Mouse (Mus musculus) liver, embryonic 14.5 days (tissue): ENCODE results near the gene Lrrc74b. TPM values are rescaled to one million over a fixed set of nuclear protein-coding genes. Genes with fewer than 3 reads are reported as not detected.
"Not testable (repeated sequence)": the region's sequence is repeated elsewhere in the genome, so short reads cannot be mapped to it uniquely, and the experiment has no call there.

Experiments used
- ATAC-seq: fragments of 200-750 bp; cut with Nextera tagmentation; 2 replicates; pipeline ENCODE4 v1.8.0; 2017; ENCODE audit warnings: moderate number of reproducible peaks, mild to moderate bottlenecking, moderate library complexity; ENCODE audit not compliant: insufficient read depth
- DNase-seq, 3 experiments: peaks; one replicate each; pipeline ENCODE4 v3.0.0-alpha.2; 2012 to 2013; ENCODE audit warnings: low read depth in 3 of 3, low spot score in 3 of 3
- H3K27ac ChIP-seq: fragments of 300-500 bp; sonication (generic); 2 replicates; pipeline ENCODE4 v1.5.1; 2014; ENCODE audit warnings: moderate library complexity, mild to moderate bottlenecking, control low read depth, inconsistent platforms
- H3K27me3 ChIP-seq: fragments of 300-500 bp; sonication (generic); 2 replicates; pipeline ENCODE4 v1.6.1; 2014; ENCODE audit warnings: mild to moderate bottlenecking, low read length, moderate library complexity; ENCODE audit not compliant: control insufficient read depth, insufficient read depth
- H3K36me3 ChIP-seq: fragments of 300-500 bp; sonication (generic); replicated peaks from 2 replicates; pipeline ENCODE4 v1.6.1; 2014; ENCODE audit warnings: low read depth; ENCODE audit not compliant: control insufficient read depth, insufficient read depth
- H3K4me1 ChIP-seq, 2 experiments: fragments of 200-500 bp in 1 of 2; fragments of 300-500 bp in 1 of 2; sonication (generic) in 1 of 2; replicated peaks; 2 replicates each; pipeline ENCODE4 v1.6.1; 2012 to 2014; ENCODE audit warnings: antibody characterized with exemption in 1 of 2, inconsistent platforms in 1 of 2, low read length in 1 of 2; ENCODE audit not compliant: control insufficient read depth in 2 of 2, insufficient read depth in 2 of 2
- H3K4me2 ChIP-seq: fragments of 300-500 bp; sonication (generic); 2 replicates; pipeline ENCODE4 v1.6.1; 2014; ENCODE audit warnings: low read depth, mild to moderate bottlenecking, control low read depth, moderate library complexity
- H3K4me3 ChIP-seq, 2 experiments: fragments of 200-500 bp in 1 of 2; fragments of 300-500 bp in 1 of 2; sonication (generic) in 1 of 2; 2 replicates each; pipeline ENCODE4 v1.5.1; 2012 to 2014; ENCODE audit warnings: low read depth in 2 of 2, low read length in 2 of 2, mild to moderate bottlenecking in 2 of 2, control low read depth in 1 of 2, inconsistent platforms in 1 of 2, moderate library complexity in 1 of 2; ENCODE audit not compliant: insufficient read depth in 1 of 2
- H3K9ac ChIP-seq: fragments of 300-500 bp; sonication (generic); replicated peaks from 2 replicates; pipeline ENCODE4 v1.6.1; 2014; ENCODE audit warnings: mild to moderate bottlenecking, control low read depth, moderate library complexity
- H3K9me3 ChIP-seq: fragments of 300-500 bp; sonication (generic); 2 replicates; pipeline ENCODE4 v1.6.1; 2016; ENCODE audit warnings: low read length, mixed read lengths; ENCODE audit not compliant: control insufficient read depth
- CTCF ChIP-seq: IDR thresholded peaks from 2 replicates; pipeline ENCODE4 v1.5.1; 2016; ENCODE audit warnings: antibody characterized with exemption, low read depth, control low read depth
- EP300 ChIP-seq: IDR thresholded peaks from 2 replicates; pipeline ENCODE4 v1.6.1; 2016; ENCODE audit warnings: antibody characterized with exemption, low read depth
- WGBS: fragments of 180-500 bp; shearing (Covaris S2); extraction: QIAGEN DNeasy Blood & Tissue Kit; methylation state at CpG from one replicate; pipeline ENCODE4 v1.1.7; 2014; ENCODE audit not compliant: insufficient replicate concordance; 5-methylcytosine and 5-hydroxymethylcytosine counted together
- polyA plus RNA-seq, 2 experiments: library from polyadenylated mRNA; depleted of rRNA in 1 of 2; stranded (reverse) in 1 of 2; unstranded in 1 of 2; fragments of >200 nt; fragmentation: Nextera tagmentation in 1 of 2; extraction: Ambion mirVana in 1 of 2; gene quantifications; 2 replicates each; pipeline versions ENCODE4 v1.2.1 to v1.2.3; 2012 to 2014

Lrrc74b gene
- polyA plus RNA-seq, 2 experiments = 0.02 TPM; not detected in 1

DNA sequence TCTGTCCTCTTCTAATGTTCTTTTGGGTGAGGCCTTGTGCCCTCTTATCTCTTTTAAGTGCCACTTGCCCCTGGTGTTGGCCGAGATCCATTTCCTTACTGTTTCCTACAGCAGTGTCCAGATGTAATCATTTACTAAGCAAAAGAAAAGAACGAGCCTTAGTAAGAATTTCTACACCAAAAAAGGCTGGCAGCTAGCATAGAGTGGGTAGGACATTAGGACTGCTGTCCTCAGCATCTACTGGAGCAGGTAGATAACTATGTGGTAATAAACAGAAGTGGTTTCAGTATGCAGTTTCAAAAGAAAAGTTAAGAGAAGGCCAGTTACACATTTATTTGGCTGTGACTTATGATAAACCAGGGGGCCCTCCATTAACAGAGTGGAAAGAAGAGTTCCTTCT, 50.4 kb downstream of the Lrrc74b start:
- Histone ChIP-seq H3K9me3 (no peaks in the 10 kb centered on the region), H3K4me1 (peaks cover 13 to 16% of the 10 kb centered on the region in 2 experiments), H3K36me3 (peaks cover 5% of the 10 kb centered on the region), H3K27ac (no peak overlapping the region), H3K4me2 (peak overlapping the region; percentile 67), H3K9ac (no peak overlapping the region; the same call in 1 of the 2 replicates), H3K27me3 (no peaks in the 10 kb centered on the region), H3K4me3 (no peak overlapping the region)
- no peak for TF ChIP-seq CTCF
- no peak for TF ChIP-seq EP300
- 24% methylated on average over 2 of the region's 2 CpGs for WGBS
- ATAC-seq (no peak), DNase-seq (no peak)

DNA sequence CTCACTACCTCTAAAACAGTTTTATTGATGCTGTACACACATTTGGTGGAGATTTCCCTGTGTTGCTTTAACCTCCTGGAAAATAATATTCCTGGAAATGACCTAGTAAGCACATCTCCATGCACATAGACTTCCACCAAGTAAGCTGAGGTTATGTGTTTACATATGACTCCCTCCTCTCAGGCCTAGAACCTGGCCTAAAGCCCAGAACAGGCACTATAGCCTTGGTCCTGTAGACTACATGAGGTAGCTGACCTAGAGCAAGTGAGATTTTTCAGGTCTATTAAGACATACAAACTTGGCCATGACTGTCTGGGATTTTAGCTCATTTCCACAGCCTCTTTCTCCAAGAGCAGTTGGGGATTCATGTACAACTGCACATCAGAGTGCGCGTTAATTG, 50.9 kb downstream of the Lrrc74b start:
- Histone ChIP-seq H3K27ac (no peak overlapping the region), H3K4me1 (peaks cover 13 to 16% of the 10 kb centered on the region in 2 experiments), H3K27me3 (no peaks in the 10 kb centered on the region), H3K9ac (no peak overlapping the region; the same call in 1 of the 2 replicates), H3K36me3 (peaks cover 5% of the 10 kb centered on the region), H3K4me2 (peak overlapping the region; percentile 67), H3K9me3 (no peaks in the 10 kb centered on the region), H3K4me3 (no peak overlapping the region; a peak in 1 of 4 replicates)
- ATAC-seq (no peak), DNase-seq (no peak)
- TF ChIP-seq EP300 = no peak
- 92% methylated on average over 2 of the region's 2 CpGs for WGBS

DNA sequence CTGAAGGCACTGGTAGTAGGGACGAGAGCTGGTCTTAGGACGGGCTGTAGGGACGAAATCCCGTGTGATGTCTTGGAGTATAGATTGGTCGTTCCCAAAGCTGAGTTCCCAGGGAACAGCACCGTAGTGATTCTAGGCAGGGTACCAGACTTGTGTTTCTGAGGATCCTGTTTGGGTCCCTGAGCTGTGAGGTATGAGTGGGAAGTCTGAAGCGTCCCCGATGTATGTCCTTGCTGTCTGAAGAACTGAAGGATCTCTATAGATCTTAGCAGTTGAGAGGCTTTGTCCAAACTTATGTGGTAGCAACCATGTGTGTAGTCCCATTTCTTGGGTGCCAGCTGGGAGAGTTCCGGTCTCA, 51.8 kb downstream of the Lrrc74b start:
- no peaks in the 10 kb centered on the region for H3K27me3 ChIP-seq
- no peak for DNase-seq
- H3K9me3 ChIP-seq = no peaks in the 10 kb centered on the region
- ATAC-seq = no peak
- peak overlapping the region; percentile 73 to 78 for H3K4me3 ChIP-seq
- peaks cover 13 to 16% of the 10 kb centered on the region in 2 experiments for H3K4me1 ChIP-seq
- H3K27ac ChIP-seq = peak overlapping the region; percentile 17
- WGBS = 7% methylated on average over 9 of the region's 9 CpGs
- H3K9ac ChIP-seq = peak overlapping the region; percentile 55
- TF ChIP-seq CTCF (no peak), EP300 (no peak)
- H3K4me2 ChIP-seq = peak overlapping the region; percentile 67
- H3K36me3 ChIP-seq = peaks cover 5% of the 10 kb centered on the region

DNA sequence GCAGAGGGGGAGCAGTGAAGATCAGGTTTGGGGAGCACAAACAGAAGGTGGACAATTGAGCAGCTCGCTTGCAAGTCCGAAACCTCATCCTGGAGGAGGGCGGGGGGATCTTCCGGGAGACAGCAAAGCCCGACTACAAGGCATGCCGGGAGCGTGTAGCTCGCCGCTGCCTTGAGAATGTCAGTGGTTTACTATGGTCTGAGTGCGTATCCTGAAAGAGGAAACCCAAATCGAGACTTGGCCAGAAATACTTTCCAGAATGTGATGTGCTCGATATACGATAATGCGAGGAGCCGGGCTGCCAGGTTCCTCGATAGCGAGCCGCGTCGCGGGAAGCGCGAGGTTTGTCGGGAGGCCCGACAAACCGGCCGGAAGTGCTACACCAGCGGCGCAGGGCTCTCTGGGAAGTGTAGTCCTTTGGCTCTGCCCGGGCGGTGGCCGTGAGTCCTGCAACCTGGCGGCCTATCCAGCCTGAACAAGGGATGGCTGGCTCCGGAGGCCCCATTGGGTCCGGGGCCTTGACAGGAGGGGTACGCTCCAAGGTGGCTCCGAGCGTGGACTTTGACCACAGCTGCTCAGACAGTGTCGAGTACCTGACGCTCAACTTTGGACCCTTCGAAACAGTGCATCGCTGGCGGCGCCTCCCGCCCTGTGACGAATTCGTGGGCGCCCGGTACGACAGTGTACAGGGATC, 52.4 kb downstream of the Lrrc74b start, which contains the start of gene Lztr1:
TSS of gene Lztr1 (plus strand) at position 143 of the 694 bp plus-strand sequence.
- H3K9me3 ChIP-seq = no peaks in the 10 kb centered on the region
- no peaks in the 10 kb centered on the region for H3K27me3 ChIP-seq
- TF ChIP-seq EP300 (no peak), CTCF (peak; percentile 30; the same call in 1 of the 2 replicates)
- peak; percentile 80 to 85 (median 81) for DNase-seq
- peak within 1 kb of the TSS; percentile 55 for H3K9ac ChIP-seq
- H3K4me3 ChIP-seq = peak within 1 kb of the TSS; percentile 73 to 78
- WGBS = under 1% methylated on average over 50 of the region's 50 CpGs
- H3K27ac ChIP-seq = peak within 1 kb of the TSS; percentile 62
- peaks cover 3% of the 10 kb centered on the region for H3K36me3 ChIP-seq
- peak within 1 kb of the TSS; percentile 67 for H3K4me2 ChIP-seq
- H3K4me1 ChIP-seq = peaks cover 13 to 16% of the 10 kb centered on the region in 2 experiments
- ATAC-seq = peak; percentile 96

DNA sequence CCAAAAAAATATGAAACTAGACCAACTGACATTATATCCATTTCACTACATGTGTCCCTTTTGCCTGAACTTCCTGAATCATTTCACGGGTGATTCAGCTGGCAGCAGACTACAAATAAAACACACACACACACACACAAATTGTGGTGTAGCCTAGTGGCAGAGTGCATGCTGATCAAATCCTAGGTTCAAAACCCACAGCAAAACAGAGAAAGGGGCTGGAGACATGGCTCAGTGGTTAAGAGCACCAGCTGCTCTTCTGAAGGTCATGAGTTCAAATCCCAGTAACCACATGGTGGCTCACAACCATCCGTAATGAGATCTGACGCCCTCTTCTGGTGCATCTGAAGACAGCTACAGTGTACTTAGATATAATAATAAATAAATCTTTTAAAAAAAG, 53.0 kb downstream of the Lrrc74b start:
- H3K36me3 ChIP-seq, ATAC-seq, H3K9me3 ChIP-seq, H3K27me3 ChIP-seq, DNase-seq: not testable (repeated sequence)
- Histone ChIP-seq H3K4me1 (peaks cover 13 to 16% of the 10 kb centered on the region in 2 experiments), H3K27ac (peak overlapping the region; percentile 62; the same call in 1 of the 2 replicates), H3K4me3 (peak overlapping the region; percentile 73 to 78), H3K4me2 (peak overlapping the region; percentile 67), H3K9ac (peak overlapping the region; percentile 55)
- WGBS = 19% methylated on average over 3 of the region's 3 CpGs
